Mouse (Mus musculus) hindbrain, embryonic 14.5 days (tissue): Measurements from ENCODE around the gene Mad1l1. TPM values are rescaled to one million over a fixed set of nuclear protein-coding genes. Genes with fewer than 3 reads are reported as not detected.
"Not testable (repeated sequence)": the region's sequence is repeated elsewhere in the genome, so short reads cannot be mapped to it uniquely, and the experiment has no call there.

Experiments
- ATAC-seq: fragments of 200-750 bp; cut with Nextera tagmentation; 2 replicates; pipeline ENCODE4 v1.8.0; 2017; ENCODE audit warnings: moderate number of reproducible peaks, mild to moderate bottlenecking, moderate TSS enrichment, moderate library complexity; ENCODE audit not compliant: low FRiP score
- DNase-seq: peaks from one replicate; pipeline ENCODE4 v3.0.0-alpha.2; 2015; ENCODE audit warnings: low spot score
- H3K27ac ChIP-seq: fragments of 300-500 bp; sonication (generic); 2 replicates; pipeline ENCODE4 v1.5.1; 2014; ENCODE audit warnings: mild to moderate bottlenecking, moderate library complexity
- H3K27me3 ChIP-seq: fragments of 300-500 bp; sonication (generic); 2 replicates; pipeline ENCODE4 v1.6.1; 2014; ENCODE audit warnings: mild to moderate bottlenecking, low read length, mixed read lengths; ENCODE audit not compliant: control insufficient read depth, insufficient read depth
- H3K36me3 ChIP-seq: fragments of 300-500 bp; sonication (generic); replicated peaks from 2 replicates; pipeline ENCODE4 v1.6.1; 2014; ENCODE audit not compliant: control insufficient read depth, insufficient read depth
- H3K4me1 ChIP-seq: fragments of 300-500 bp; sonication (generic); replicated peaks from 2 replicates; pipeline ENCODE4 v1.6.1; 2014; ENCODE audit warnings: antibody characterized with exemption, low read length, mixed read lengths; ENCODE audit not compliant: control insufficient read depth, insufficient read depth
- H3K4me2 ChIP-seq: fragments of 300-500 bp; sonication (generic); replicated peaks from 2 replicates; pipeline ENCODE4 v1.6.1; 2014; ENCODE audit warnings: mild to moderate bottlenecking, moderate library complexity
- H3K4me3 ChIP-seq: fragments of 300-500 bp; sonication (generic); replicated peaks from 2 replicates; pipeline ENCODE4 v1.5.1; 2014; ENCODE audit warnings: mild to moderate bottlenecking, low read length
- H3K9ac ChIP-seq: fragments of 300-500 bp; sonication (generic); 2 replicates; pipeline ENCODE4 v1.6.1; 2014
- H3K9me3 ChIP-seq: fragments of 300-500 bp; sonication (generic); 2 replicates; pipeline ENCODE4 v1.6.1; 2016; ENCODE audit warnings: low read length; ENCODE audit not compliant: control insufficient read depth
- WGBS: fragments of 180-500 bp; shearing (Covaris S2); extraction: QIAGEN DNeasy Blood & Tissue Kit; methylation state at CpG from one replicate; pipeline ENCODE4 v1.1.7; 2014; 5-methylcytosine and 5-hydroxymethylcytosine counted together
- polyA plus RNA-seq: library from polyadenylated mRNA; unstranded; fragments of >200 nt; fragmentation: Nextera tagmentation; extraction: Ambion mirVana; gene quantifications from 2 replicates; pipeline ENCODE4 v1.2.1, GENCODE M21; 2014

Gene Mad1l1
- polyA plus RNA-seq, 1 experiment from 2014 or later, result 28.3 TPM

- WGBS, result 87% methylated on average over 12 of the region's 12 CpGs
- H3K9ac ChIP-seq, result no peak overlapping the region
- DNase-seq, result no peak
- ATAC-seq, result no peak
- H3K27ac ChIP-seq, result no peak overlapping the region
- no peak overlapping the region for H3K4me3 ChIP-seq
- no peaks in the 10 kb centered on the region for H3K4me1 ChIP-seq
- H3K4me2 ChIP-seq, result no peak overlapping the region
- no peaks in the 10 kb centered on the region for H3K27me3 ChIP-seq
- H3K36me3 ChIP-seq, result no peaks in the 10 kb centered on the region
- no peaks in the 10 kb centered on the region for H3K9me3 ChIP-seq
These were observed 308.9 kb downstream of the Mad1l1 start for GRCm38 (mm10) chr5:140012286-140012967.

DNA sequence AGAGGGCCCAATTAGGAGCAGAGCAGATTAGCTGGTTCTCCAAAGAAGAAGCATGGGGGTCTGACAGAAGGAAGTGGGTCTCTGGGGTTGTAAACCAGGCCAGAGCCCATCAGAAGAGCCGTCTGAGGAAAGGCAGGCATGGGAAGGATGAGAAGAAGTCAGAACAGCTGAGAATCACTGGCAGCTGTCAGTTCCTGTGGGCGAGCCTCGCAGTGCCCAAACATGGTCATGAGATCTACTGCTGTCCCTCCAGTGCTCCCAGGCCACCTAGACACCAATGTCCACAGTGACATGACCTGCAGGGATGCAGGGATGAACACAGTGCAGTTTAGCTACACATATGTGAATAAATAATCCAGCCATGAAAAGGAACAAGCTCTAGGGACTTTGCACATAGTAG, 310.9 kb downstream of the Mad1l1 start:
- Histone ChIP-seq H3K4me1 (no peaks in the 10 kb centered on the region), H3K4me3 (no peak overlapping the region), H3K4me2 (no peak overlapping the region), H3K9ac (no peak overlapping the region), H3K27ac (no peak overlapping the region), H3K27me3 (no peaks in the 10 kb centered on the region), H3K36me3 (no peaks in the 10 kb centered on the region), H3K9me3 (no peaks in the 10 kb centered on the region)
- ATAC-seq (no peak), DNase-seq (no peak)
- WGBS, result 92% methylated on average over 3 of the region's 3 CpGs

DNA sequence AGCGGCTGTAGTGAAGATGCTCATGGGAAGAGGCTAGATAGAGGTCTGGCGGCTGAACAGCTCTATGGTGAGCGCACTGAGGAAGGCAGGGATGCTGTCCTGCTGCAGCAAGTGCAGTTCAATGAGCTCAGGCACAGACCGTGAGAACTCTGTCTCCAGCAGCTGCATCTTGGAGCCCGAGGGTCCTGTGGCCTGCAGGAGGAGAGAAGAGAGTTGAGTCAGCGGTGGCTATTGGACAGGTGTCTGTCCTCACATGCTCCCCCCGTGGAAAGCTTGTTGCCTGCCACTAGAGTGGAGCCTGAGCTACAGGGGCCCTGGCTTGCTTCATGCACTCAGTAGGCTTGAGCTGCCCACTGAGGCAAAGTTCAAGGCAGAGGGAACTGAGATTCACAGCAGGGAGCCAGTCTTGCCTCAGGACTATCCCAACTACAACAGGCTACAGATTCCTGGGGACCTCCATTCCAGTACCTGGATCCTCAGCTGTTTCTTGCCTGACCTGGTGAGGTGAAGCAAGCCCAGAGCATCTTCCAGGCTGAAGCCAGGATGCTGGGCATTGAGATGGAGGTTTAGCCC, 312.2 kb downstream of the Mad1l1 start:
- Histone ChIP-seq H3K4me1 (no peaks in the 10 kb centered on the region), H3K9me3 (no peaks in the 10 kb centered on the region), H3K36me3 (no peaks in the 10 kb centered on the region), H3K27ac (no peak overlapping the region), H3K4me2 (no peak overlapping the region), H3K4me3 (no peak overlapping the region), H3K9ac (no peak overlapping the region), H3K27me3 (no peaks in the 10 kb centered on the region)
- ATAC-seq, result no peak
- no peak for DNase-seq
- 81% methylated on average over 7 of the region's 7 CpGs for WGBS

DNA sequence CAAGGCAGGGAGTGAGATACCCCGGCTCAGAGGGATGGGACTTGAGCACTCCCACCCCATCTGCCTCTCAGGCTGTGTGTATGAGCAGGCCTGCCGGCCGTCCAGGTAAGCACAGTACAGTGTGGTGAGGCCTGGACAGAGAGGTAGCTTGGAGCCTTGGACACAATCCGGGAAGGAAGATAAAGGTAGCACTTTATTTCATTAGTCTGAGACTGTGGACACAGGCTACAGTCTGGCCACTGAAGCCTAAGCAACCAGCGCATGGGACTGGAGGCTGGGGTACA, 312.9 kb downstream of the Mad1l1 start:
- H3K9me3 ChIP-seq, result no peaks in the 10 kb centered on the region
- no peaks in the 10 kb centered on the region for H3K4me1 ChIP-seq
- H3K9ac ChIP-seq, result no peak overlapping the region
- H3K4me2 ChIP-seq, result no peak overlapping the region
- ATAC-seq, result no peak
- H3K27me3 ChIP-seq, result no peaks in the 10 kb centered on the region
- H3K27ac ChIP-seq, result no peak overlapping the region
- WGBS, result 73% methylated on average over 5 of the region's 5 CpGs
- H3K4me3 ChIP-seq, result no peak overlapping the region
- DNase-seq, result no peak
- no peaks in the 10 kb centered on the region for H3K36me3 ChIP-seq

DNA sequence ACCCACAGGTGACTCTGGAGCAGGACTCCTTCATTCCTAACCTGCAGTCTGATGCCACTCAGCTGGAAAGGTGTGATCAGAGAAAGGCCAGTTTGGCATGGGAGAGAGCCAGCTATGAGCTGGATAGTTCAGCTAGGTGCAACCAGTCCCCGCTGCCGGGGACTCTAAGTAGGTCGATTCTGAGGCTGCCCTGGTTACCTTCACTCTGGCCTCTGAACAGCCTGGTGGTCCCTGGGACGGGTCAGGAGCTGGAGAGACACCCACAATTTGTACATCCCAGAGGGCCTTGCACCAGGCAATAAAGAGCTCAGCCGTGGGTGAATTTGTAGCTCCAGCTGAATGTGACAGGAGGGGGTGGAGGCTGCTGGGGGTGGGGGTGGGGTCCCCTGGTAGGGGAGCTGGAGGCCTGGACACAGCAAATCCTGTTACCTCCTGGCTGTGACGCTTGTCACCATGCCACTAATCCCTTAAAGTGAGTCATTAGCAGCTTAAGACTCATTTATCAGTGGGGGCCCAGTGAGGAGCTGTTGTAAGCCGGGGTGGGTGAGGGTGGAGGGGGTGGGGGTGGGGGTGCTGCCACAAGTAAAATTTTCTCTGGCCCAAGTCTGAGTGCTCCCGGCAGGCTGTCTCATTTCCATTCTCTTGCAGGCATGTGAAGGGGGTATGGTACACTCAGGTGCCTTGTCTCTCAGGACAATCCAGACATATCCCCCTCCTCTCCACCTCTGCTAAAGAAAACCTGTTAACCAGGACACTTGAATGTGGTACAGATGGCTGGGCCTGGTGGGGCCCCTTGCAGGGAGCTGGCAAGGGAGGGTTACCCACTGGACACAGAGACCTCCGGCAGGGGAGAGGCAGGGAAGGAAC, 313.5 kb downstream of the Mad1l1 start:
- Histone ChIP-seq H3K27me3 (no peaks in the 10 kb centered on the region), H3K4me1 (no peaks in the 10 kb centered on the region), H3K9ac (no peak overlapping the region), H3K9me3 (no peaks in the 10 kb centered on the region), H3K4me3 (no peak overlapping the region), H3K4me2 (no peak overlapping the region), H3K27ac (no peak overlapping the region), H3K36me3 (no peaks in the 10 kb centered on the region)
- 41% methylated on average over 9 of the region's 9 CpGs for WGBS
- no peak for DNase-seq
- no peak for ATAC-seq

DNA sequence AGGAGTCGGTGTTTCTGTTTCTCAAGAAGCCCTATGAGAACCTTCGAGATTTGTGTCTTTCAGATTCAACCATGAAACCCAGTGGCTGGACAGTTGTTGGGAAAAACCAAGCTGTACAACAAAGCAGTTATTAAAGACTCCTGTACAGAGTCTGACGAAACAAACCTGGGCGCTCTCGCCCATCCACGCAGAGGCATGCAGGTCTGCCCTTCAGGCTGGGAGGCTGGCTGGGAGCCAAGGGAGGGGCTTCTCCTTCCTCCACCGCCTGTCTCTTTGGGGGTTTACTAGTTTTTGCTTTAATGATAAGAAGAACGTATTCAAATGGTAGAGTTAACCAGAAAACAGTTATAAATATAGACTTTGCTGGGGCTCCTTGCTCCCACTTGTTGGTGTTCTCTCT, 314.5 kb downstream of the Mad1l1 start:
- DNase-seq, result no peak
- H3K4me2 ChIP-seq, result no peak overlapping the region
- no peaks in the 10 kb centered on the region for H3K4me1 ChIP-seq
- 70% methylated on average over 8 of the region's 8 CpGs for WGBS
- H3K4me3 ChIP-seq, result no peak overlapping the region
- no peak overlapping the region for H3K27ac ChIP-seq
- ATAC-seq, result no peak
- H3K9ac ChIP-seq, result no peak overlapping the region
- H3K27me3 ChIP-seq, result no peaks in the 10 kb centered on the region
- no peaks in the 10 kb centered on the region for H3K36me3 ChIP-seq
- no peaks in the 10 kb centered on the region for H3K9me3 ChIP-seq

DNA sequence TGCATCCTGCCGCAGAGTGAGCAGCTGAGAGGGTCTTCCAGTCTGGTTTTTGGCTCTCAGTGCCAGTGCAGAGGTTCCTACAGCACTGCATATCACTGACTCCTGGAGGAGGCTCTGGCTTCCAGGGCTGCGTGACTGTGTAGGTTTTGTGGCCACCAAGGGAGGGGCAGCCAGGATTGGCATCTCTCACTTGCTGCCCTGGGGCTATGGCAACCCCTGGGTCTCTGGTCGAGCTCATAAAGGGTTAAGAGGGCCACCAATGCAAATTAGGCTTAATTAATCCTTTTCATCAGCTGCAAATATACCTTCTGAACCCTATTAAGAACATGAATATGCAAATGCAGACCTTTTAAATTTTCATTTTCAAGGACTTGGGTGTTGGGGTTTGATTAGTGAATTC, 318.8 kb downstream of the Mad1l1 start:
- H3K4me3 ChIP-seq, result no peak overlapping the region
- no peak overlapping the region for H3K9ac ChIP-seq
- no peak for ATAC-seq
- no peak overlapping the region for H3K4me2 ChIP-seq
- H3K9me3 ChIP-seq, result no peaks in the 10 kb centered on the region
- H3K4me1 ChIP-seq, result peaks cover 5% of the 10 kb centered on the region; the same call in 1 of the 2 replicates
- DNase-seq, result no peak
- H3K27me3 ChIP-seq, result no peaks in the 10 kb centered on the region
- no peak overlapping the region for H3K27ac ChIP-seq
- no peaks in the 10 kb centered on the region for H3K36me3 ChIP-seq
- WGBS, result 44% methylated on average over 3 of the region's 3 CpGs

GRCm38 (mm10) chr5:139998916-139999315, 322.4 kb downstream of the Mad1l1 start:
- Histone ChIP-seq H3K27ac (no peak overlapping the region), H3K4me3 (no peak overlapping the region), H3K4me1 (peaks cover 5% of the 10 kb centered on the region; the same call in 1 of the 2 replicates), H3K9me3 (no peaks in the 10 kb centered on the region), H3K4me2 (no peak overlapping the region), H3K27me3 (no peaks in the 10 kb centered on the region), H3K9ac (no peak overlapping the region), H3K36me3 (no peaks in the 10 kb centered on the region)
- no peak for ATAC-seq
- WGBS, result 31% methylated on average over 6 of the region's 6 CpGs
- DNase-seq, result no peak

GRCm38 (mm10) chr5:139998321-139998720, 323.0 kb downstream of the Mad1l1 start:
- ATAC-seq, H3K9me3 ChIP-seq, H3K4me2 ChIP-seq, H3K27me3 ChIP-seq, H3K4me3 ChIP-seq, H3K9ac ChIP-seq, H3K27ac ChIP-seq, H3K4me1 ChIP-seq, H3K36me3 ChIP-seq, DNase-seq: not testable (repeated sequence)
- WGBS, result 53% methylated on average over 12 of the region's 12 CpGs
